Mouse (Mus musculus) midbrain, embryonic 15.5 days (tissue): ENCODE data around the gene Vps33b. TPM values are rescaled to one million over a fixed set of nuclear protein-coding genes. Genes with fewer than 3 reads are reported as not detected.

Experiments used
- ATAC-seq: fragments of 200-750 bp; cut with Nextera tagmentation; replicated peaks from 2 replicates; pipeline ENCODE4 v1.8.0; 2017; ENCODE audit warnings: moderate TSS enrichment
- H3K27ac ChIP-seq: fragments of 300-500 bp; sonication (generic); 2 replicates; pipeline ENCODE4 v1.5.1; 2015; ENCODE audit warnings: mild to moderate bottlenecking, inconsistent platforms
- H3K27me3 ChIP-seq: fragments of 300-500 bp; sonication (generic); replicated peaks from 2 replicates; pipeline ENCODE4 v1.6.1; 2015; ENCODE audit warnings: inconsistent platforms
- H3K36me3 ChIP-seq: fragments of 300-500 bp; sonication (generic); replicated peaks from 2 replicates; pipeline ENCODE4 v1.6.1; 2015; ENCODE audit warnings: inconsistent platforms
- H3K4me1 ChIP-seq: fragments of 300-500 bp; sonication (generic); 2 replicates; pipeline ENCODE4 v1.6.1; 2015; ENCODE audit warnings: inconsistent platforms
- H3K4me2 ChIP-seq: fragments of 300-500 bp; sonication (generic); 2 replicates; pipeline ENCODE4 v1.6.1; 2015; ENCODE audit warnings: inconsistent platforms, mild to moderate bottlenecking, moderate library complexity
- H3K4me3 ChIP-seq: fragments of 300-500 bp; sonication (generic); 2 replicates; pipeline ENCODE4 v1.5.1; 2015; ENCODE audit warnings: mild to moderate bottlenecking, inconsistent platforms
- H3K9ac ChIP-seq: fragments of 300-500 bp; sonication (generic); 2 replicates; pipeline ENCODE4 v1.6.1; 2015; ENCODE audit warnings: mild to moderate bottlenecking, inconsistent platforms
- H3K9me3 ChIP-seq: fragments of 300-500 bp; sonication (generic); 2 replicates; pipeline ENCODE4 v1.6.1; 2016; ENCODE audit warnings: inconsistent platforms
- WGBS: fragments of 180-500 bp; shearing (Covaris S2); methylation state at CpG from one replicate; pipeline ENCODE4 v1.1.7; 2015; ENCODE audit warnings: mixed read lengths; 5-methylcytosine and 5-hydroxymethylcytosine counted together
- polyA plus RNA-seq: library from polyadenylated mRNA; unstranded; fragments of >200 nt; fragmentation: Nextera tagmentation; extraction: Ambion mirVana; gene quantifications from 2 replicates; pipeline ENCODE4 v1.2.1, GENCODE M21; 2015

The Vps33b gene
- polyA plus RNA-seq, 1 experiment from 2014 or later, result 32.6 TPM

DNA sequence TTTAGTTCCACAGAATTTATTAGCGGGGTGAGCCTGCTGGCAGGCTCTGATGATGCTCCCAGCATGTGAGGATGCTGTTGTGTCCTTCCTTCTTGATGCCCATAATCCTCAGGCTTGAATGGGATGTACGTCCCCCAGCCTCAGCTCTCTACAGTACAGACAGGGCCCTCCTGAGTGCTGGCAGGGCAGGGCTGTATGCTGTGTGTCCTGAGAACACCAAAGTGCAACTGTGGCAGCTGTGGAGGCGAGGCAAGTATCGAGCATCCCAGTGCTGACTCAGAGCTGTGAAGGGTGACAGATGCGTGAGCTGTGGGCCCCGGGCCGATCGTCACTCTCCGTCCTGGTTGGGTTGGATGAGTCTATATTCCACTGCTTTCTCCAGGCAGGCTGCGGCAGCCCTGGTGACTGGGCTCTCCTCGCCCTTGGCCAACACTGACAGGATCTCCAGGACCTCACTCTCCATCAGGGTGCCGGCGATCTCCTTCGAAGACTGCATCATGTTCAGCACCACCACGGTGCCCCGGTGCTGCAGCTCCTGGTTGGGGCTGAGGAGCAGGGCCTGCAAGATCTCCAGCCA, 55.9 kb downstream of the Vps33b start:
- 92% methylated on average over 16 of the region's 16 CpGs for WGBS
- Histone ChIP-seq H3K36me3 (peaks cover 52% of the 10 kb centered on the region), H3K27me3 (no peaks in the 10 kb centered on the region), H3K9ac (no peak overlapping the region), H3K4me3 (no peak overlapping the region), H3K4me2 (no peak overlapping the region), H3K27ac (peak overlapping the region; percentile 6; the same call in 1 of the 2 replicates), H3K4me1 (peaks cover 26% of the 10 kb centered on the region), H3K9me3 (no peaks in the 10 kb centered on the region)
- no peak for ATAC-seq

DNA sequence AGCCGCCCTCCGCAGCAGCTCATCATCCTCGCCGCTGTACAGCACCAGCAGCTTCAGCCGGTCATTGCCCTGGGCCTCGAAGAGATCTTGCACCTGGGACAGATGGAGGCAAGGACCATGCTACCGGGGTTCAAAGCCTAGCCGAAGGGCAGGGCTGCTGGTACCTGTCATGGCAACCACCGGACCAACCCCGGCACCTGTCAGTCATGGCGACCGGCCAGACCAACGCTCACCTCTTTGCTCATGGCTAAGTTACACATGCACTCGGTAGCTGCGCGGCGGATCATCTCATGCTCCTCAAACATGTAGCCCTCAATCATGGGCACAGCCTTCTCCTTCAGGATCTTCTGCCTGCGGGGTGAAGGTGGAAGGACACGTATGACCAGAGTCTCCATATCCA, 56.6 kb downstream of the Vps33b start:
- 97% methylated on average over 19 of the region's 19 CpGs for whole genome bisulfite sequencing
- no peak overlapping the region for H3K4me2 ChIP-seq
- ATAC-seq, result no peak
- no peak overlapping the region for H3K9ac ChIP-seq
- peaks cover 26% of the 10 kb centered on the region for H3K4me1 ChIP-seq
- no peak overlapping the region for H3K27ac ChIP-seq
- no peaks in the 10 kb centered on the region for H3K9me3 ChIP-seq
- no peak overlapping the region for H3K4me3 ChIP-seq
- H3K36me3 ChIP-seq, result peaks cover 57% of the 10 kb centered on the region
- H3K27me3 ChIP-seq, result no peaks in the 10 kb centered on the region

DNA sequence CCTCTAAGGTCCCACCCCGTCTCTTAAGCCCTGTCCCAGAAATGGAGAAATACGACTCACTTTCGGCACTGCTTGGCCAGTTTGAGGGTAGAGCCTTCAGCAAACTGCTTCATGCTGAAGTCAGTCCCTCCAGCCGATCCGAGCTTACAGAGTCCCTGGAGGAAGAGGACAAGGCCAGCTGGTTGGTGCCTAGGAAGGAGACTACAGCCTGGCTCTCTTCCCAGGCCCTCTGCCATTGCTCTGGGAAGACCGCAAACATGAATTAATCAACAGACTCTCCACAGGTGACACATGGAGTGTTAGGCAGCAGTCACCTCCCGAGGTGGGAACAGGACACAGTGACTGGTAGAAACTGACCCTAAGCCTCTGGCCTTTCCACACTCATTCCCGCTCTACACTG, 60.8 kb downstream of the Vps33b start:
- H3K27me3 ChIP-seq, result no peaks in the 10 kb centered on the region
- WGBS, result 88% methylated on average over 8 of the region's 8 CpGs
- H3K27ac ChIP-seq, result no peak overlapping the region
- H3K4me1 ChIP-seq, result peaks cover 3% of the 10 kb centered on the region
- H3K4me2 ChIP-seq, result no peak overlapping the region
- H3K36me3 ChIP-seq, result peaks cover 89% of the 10 kb centered on the region
- no peak overlapping the region for H3K4me3 ChIP-seq
- H3K9ac ChIP-seq, result no peak overlapping the region
- ATAC-seq, result no peak
- H3K9me3 ChIP-seq, result no peaks in the 10 kb centered on the region

DNA sequence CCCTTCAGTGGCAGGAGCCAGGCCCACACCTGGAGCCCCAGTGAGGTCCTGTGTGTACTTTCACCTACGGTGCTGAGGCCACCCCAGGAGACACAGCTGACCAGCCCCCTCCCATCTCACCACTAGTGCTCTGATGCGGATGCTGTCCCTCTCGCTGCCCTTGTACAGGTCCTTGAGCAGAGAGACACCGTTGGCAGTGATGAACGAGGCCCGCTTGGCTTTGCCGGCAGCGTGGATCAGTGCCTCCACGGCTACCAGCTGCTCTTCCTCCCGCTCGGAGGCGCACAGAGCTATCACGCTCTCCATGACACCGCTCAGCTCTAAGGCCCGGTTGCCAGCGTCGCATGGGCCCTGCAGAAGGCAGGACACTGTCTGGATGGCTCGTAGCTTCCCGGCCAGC, 62.0 kb downstream of the Vps33b start:
- ATAC-seq, result no peak
- Histone ChIP-seq H3K4me2 (no peak overlapping the region), H3K9me3 (no peaks in the 10 kb centered on the region), H3K9ac (no peak overlapping the region), H3K27ac (no peak overlapping the region), H3K27me3 (no peaks in the 10 kb centered on the region), H3K36me3 (peaks cover 87% of the 10 kb centered on the region), H3K4me3 (no peak overlapping the region), H3K4me1 (peaks cover 3% of the 10 kb centered on the region; the same call in 1 of the 2 replicates)
- WGBS, result 94% methylated on average over 19 of the region's 19 CpGs

DNA sequence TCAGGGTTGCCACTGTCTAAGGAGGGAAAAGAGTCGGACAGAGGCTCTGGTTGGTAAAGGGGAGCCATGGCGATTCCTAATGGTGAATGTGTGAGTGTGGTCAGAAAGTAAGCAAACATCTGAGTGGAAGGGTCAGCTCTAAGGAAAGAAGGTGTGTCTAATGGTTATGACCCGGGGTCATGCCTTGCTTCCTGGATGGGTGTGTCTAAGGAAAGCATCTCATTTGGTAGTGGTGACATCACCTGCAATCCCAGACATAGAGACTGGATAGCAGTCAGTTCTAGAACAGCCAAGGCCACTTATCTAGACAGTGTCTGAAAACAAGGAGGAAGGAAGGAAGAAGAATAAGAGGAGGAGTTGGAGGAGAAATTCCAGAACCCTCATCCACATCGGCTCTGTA, 65.4 kb downstream of the Vps33b start:
- Histone ChIP-seq H3K9me3 (no peaks in the 10 kb centered on the region), H3K4me2 (no peak overlapping the region), H3K36me3 (peaks cover 66% of the 10 kb centered on the region), H3K4me3 (no peak overlapping the region), H3K4me1 (peaks cover 26% of the 10 kb centered on the region), H3K9ac (no peak overlapping the region), H3K27me3 (no peaks in the 10 kb centered on the region), H3K27ac (no peak overlapping the region)
- 90% methylated on average over 4 of the region's 4 CpGs for WGBS
- no peak for ATAC-seq

DNA sequence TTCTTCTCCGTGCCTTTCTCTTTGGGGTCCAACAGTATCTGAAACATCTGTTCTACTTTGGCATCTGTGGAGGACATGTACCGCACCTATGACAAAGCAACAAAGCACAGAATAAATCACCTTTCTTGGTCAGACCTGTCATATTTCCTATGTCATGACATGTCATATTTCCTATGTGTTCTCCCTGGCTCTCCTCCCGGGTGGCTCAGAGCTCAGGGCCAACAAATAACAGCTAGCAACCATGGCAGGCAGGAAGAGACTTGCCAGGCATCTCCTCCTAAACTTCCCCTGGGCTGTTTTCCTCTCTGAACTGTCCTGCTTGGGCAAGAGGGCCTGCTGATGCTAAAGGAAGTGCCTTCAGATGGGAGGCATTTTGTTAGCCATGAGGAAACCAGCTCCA, 67.5 kb downstream of the Vps33b start:
- Histone ChIP-seq H3K27me3 (no peaks in the 10 kb centered on the region), H3K4me1 (peaks cover 42% of the 10 kb centered on the region), H3K36me3 (peaks cover 47% of the 10 kb centered on the region), H3K27ac (no peak overlapping the region), H3K4me3 (no peak overlapping the region), H3K9ac (no peak overlapping the region), H3K4me2 (no peak overlapping the region), H3K9me3 (no peaks in the 10 kb centered on the region)
- no peak for ATAC-seq
- WGBS, result over 99% methylated on average over 3 of the region's 3 CpGs

DNA sequence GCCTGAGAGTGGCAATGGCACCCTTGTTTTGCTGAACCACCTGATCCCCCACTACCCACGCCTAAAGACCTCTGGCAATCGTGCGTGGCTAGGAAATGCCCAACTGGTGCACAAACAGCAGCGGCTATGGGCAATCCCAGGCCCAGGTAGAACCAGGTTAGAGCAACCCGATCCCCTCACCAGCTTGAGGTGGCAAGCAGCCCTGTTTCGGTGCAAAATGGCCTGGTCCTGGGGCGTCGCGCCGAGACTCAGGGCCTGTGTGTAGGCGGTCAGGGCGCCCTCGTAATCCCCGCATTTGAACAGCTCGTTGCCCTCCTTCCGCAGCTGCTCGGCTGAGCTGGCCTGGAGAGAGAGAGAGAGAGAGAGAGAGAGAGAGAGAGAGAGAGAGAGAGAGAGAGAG, 69.9 kb downstream of the Vps33b start:
- peaks cover 58% of the 10 kb centered on the region for H3K4me1 ChIP-seq
- H3K36me3 ChIP-seq, result peaks cover 26% of the 10 kb centered on the region
- 6% methylated on average over 17 of the region's 17 CpGs for WGBS
- H3K4me3 ChIP-seq, result peak overlapping the region; percentile 68
- peak overlapping the region; percentile 74 for H3K9ac ChIP-seq
- 0 out of 2 replicates have a peak, but pooled peaks have one; percentile 13 for ATAC-seq
- H3K27ac ChIP-seq, result peak overlapping the region; percentile 79
- H3K4me2 ChIP-seq, result peak overlapping the region; percentile 90
- H3K9me3 ChIP-seq, result no peaks in the 10 kb centered on the region
- H3K27me3 ChIP-seq, result no peaks in the 10 kb centered on the region

DNA sequence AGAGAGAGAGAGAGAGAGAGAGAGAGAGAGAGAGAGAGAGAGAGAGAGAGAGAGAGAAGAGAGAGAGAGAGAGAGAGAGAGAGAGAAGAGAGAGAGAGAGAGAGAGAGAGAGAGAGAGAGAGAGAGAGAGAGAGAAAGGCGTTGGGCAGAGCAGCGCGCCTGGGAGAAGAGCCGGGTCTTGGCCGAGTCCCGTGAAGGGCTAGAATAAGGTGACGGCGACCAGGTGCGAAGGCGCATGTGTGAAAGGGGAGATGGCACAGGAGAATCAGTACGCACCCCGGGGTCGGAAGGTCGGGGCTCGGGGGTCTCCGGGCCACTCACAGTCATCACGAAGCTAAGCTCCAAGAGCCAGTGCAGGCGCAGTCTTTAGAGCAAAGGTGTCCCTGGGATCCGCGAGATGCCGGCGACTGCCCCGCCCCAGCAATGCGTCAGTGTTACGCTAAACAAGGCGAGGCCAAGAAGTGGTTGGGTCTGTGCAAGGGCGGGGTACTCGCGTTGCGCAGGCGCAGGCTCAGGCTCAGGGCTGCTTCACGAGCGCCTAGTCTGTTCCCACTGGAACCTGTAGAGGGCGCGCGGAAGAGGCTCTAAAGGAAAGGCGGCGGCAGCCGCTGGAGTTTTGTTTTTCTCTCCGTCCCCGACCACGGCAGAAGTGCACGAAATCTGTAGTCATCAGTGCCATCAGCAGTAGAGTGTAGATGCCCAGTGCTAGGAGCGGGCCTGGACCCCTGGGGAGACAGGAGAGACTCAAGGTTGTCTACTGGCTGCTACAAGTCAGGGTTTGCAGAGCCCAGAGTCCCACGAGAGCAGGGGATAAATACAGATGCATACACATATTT, 70.6 kb downstream of the Vps33b start:
- ATAC-seq, result peak; percentile 97
- Histone ChIP-seq H3K4me1 (peaks cover 58% of the 10 kb centered on the region), H3K4me3 (peak overlapping the region; percentile 68), H3K9ac (peak overlapping the region; percentile 55), H3K27ac (peak overlapping the region; percentile 92), H3K27me3 (no peaks in the 10 kb centered on the region), H3K9me3 (no peaks in the 10 kb centered on the region), H3K4me2 (peak overlapping the region; percentile 90), H3K36me3 (peaks cover 22% of the 10 kb centered on the region)
- under 1% methylated on average over 45 of the region's 45 CpGs for WGBS

DNA sequence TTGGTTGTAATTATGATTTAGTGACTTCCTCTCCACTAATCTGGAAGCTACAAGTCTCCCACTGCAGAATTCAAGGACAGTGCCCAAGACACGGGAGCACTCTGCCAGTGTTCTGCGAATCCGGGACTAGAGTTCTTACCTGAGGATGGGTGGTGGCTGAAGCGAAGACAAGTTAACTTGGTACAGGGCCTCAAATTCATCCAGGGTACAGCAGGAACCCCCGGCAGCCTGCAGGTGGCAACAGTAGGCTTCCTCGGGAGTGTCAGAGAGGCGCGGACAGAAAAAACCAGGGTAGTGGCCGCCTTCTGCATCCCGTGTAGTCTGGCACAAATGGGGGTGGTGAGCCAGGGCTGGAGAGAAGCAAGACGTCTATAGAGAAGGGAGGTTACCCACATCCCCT, 71.3 kb downstream of the Vps33b start, which contains the start of gene Unc45a:
Unc45a (minus strand) TSS at position 213 of the 400 bp plus-strand sequence.
- peaks cover 15% of the 10 kb centered on the region for H3K36me3 ChIP-seq
- peak within 1 kb of the TSS; percentile 68 for H3K4me3 ChIP-seq
- H3K27ac ChIP-seq, result peak within 1 kb of the TSS; percentile 92
- no peaks in the 10 kb centered on the region for H3K9me3 ChIP-seq
- ATAC-seq, result peak; percentile 48
- peak within 1 kb of the TSS; percentile 55 for H3K9ac ChIP-seq
- peak within 1 kb of the TSS; percentile 90 for H3K4me2 ChIP-seq
- peaks cover 55% of the 10 kb centered on the region for H3K4me1 ChIP-seq
- 3% methylated on average over 11 of the region's 11 CpGs for WGBS
- no peaks in the 10 kb centered on the region for H3K27me3 ChIP-seq

Other genes with a start within 250 kb of the Vps33b start
- gene Zfp710, start 244.8 kb upstream of the Vps33b start, polyA plus RNA-seq, result 18.0 and 18.6 TPM in 2 replicates
- gene Idh2, start 154.3 kb upstream of the Vps33b start, polyA plus RNA-seq, result 242 and 249 TPM in 2 replicates
- gene Sema4b, start 82.8 kb upstream of the Vps33b start, polyA plus RNA-seq, result 26.9 and 27.0 TPM in 2 replicates
- 28.5 and 29.7 TPM in 2 replicates for gene Cib1, start 36.8 kb upstream of the Vps33b start, polyA plus RNA-seq
- 4.5 and 5.3 TPM in 2 replicates for gene Gdpgp1, start 36.8 kb upstream of the Vps33b start, polyA plus RNA-seq
- 2.1 and 2.9 TPM in 2 replicates for gene Ttll13, start 23.3 kb upstream of the Vps33b start, polyA plus RNA-seq
- gene Ngrn, start 8.4 kb upstream of the Vps33b start, polyA plus RNA-seq, result 72.9 and 74.5 TPM in 2 replicates
- 33.8 and 39.8 TPM in 2 replicates for gene Prc1, start 24.8 kb downstream of the Vps33b start, polyA plus RNA-seq
- gene Rccd1, start 54.8 kb downstream of the Vps33b start, polyA plus RNA-seq, result 10.5 and 13.9 TPM in 2 replicates
- gene Unc45a, start 71.4 kb downstream of the Vps33b start, polyA plus RNA-seq, result 60.2 and 62.0 TPM in 2 replicates
- gene Hddc3, start 73.5 kb downstream of the Vps33b start, polyA plus RNA-seq, result 22.1 and 26.4 TPM in 2 replicates
- gene Man2a2, start 101.7 kb downstream of the Vps33b start, polyA plus RNA-seq, result 26.4 and 28.2 TPM in 2 replicates
- 4.4 and 4.8 TPM in 2 replicates for gene Fes, start 118.3 kb downstream of the Vps33b start, polyA plus RNA-seq
- 5.7 and 6.3 TPM in 2 replicates for gene Furin, start 135.8 kb downstream of the Vps33b start, polyA plus RNA-seq